Mouse (Mus musculus) CD8-positive naive resting alpha-beta T cell, adult 2 months (primary cell): ENCODE measurements around the gene Lats2.

Experiments
- DNase-seq, 2 experiments: peaks; one replicate each; pipeline ENCODE4 v3.0.0; 2022; ENCODE audit warnings: low read depth in 2 of 2, low spot score in 2 of 2

Gene Lats2

GRCm38 (mm10) chr14:57649501-57649900, 108.7 kb downstream of the Lats2 start:
- DNase-seq: no peak

DNA sequence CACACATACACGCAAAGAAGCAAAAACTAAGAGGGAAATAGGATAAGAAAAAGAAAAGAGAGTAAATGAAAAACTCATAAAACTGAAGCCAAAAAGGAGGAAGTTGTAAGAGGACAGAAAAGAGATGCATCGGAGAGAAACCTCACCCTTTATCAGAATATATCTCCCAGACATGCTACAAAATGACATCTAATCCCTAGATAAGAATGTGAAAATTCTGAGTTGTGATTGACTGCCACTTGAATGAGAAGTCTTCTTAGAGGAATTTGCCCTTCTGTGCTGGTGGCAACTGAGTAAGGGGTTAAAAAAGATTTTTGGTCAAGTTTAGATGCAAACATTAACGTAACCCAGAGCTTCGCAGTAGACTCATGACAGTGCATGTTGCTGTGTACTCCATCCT, 112.0 kb downstream of the Lats2 start:
- no peak for DNase-seq
